Mouse (Mus musculus) stomach, postnatal 0 days (tissue): Measurements from ENCODE around the gene Yars. TPM values are rescaled to one million over a fixed set of nuclear protein-coding genes. Genes with fewer than 3 reads are reported as not detected.

Source experiments
- ATAC-seq: fragments of 200-750 bp; cut with Nextera tagmentation; 2 replicates; pipeline ENCODE4 v1.8.0; 2017; ENCODE audit not compliant: low FRiP score, low TSS enrichment
- DNase-seq: peaks from one replicate; pipeline ENCODE4 v3.0.0-alpha.2; 2016; ENCODE audit warnings: low spot score
- H3K27ac ChIP-seq: fragments of 300-500 bp; sonication (generic); replicated peaks from 2 replicates; pipeline ENCODE4 v1.5.1; 2014; ENCODE audit warnings: mild to moderate bottlenecking, control low read depth
- H3K27me3 ChIP-seq: fragments of 300-500 bp; sonication (generic); 2 replicates; pipeline ENCODE4 v1.6.1; 2014; ENCODE audit warnings: low read length; ENCODE audit not compliant: control insufficient read depth, insufficient read depth
- H3K36me3 ChIP-seq: fragments of 300-500 bp; sonication (generic); 2 replicates; pipeline ENCODE4 v1.6.1; 2014; ENCODE audit warnings: low read length, mixed read lengths; ENCODE audit not compliant: control insufficient read depth, insufficient read depth
- H3K4me1 ChIP-seq: fragments of 300-500 bp; sonication (generic); replicated peaks from 2 replicates; pipeline ENCODE4 v1.6.1; 2014; ENCODE audit warnings: antibody characterized with exemption; ENCODE audit not compliant: control insufficient read depth, insufficient read depth
- H3K4me2 ChIP-seq: fragments of 300-500 bp; sonication (generic); replicated peaks from 2 replicates; pipeline ENCODE4 v1.6.1; 2014; ENCODE audit warnings: low read depth, mild to moderate bottlenecking, control low read depth, moderate library complexity
- H3K4me3 ChIP-seq: fragments of 300-500 bp; sonication (generic); 2 replicates; pipeline ENCODE4 v1.5.1; 2014; ENCODE audit warnings: low read depth, low read length, control low read depth
- H3K9ac ChIP-seq: fragments of 300-500 bp; sonication (generic); 2 replicates; pipeline ENCODE4 v1.6.1; 2014; ENCODE audit warnings: mild to moderate bottlenecking, low read length, control low read depth, mixed read lengths
- H3K9me3 ChIP-seq: fragments of 300-500 bp; sonication (generic); 2 replicates; pipeline ENCODE4 v1.6.1; 2016; ENCODE audit warnings: low read length; ENCODE audit not compliant: control insufficient read depth
- CTCF ChIP-seq: IDR thresholded peaks from 2 replicates; pipeline ENCODE4 v1.5.1; 2016; ENCODE audit warnings: antibody characterized with exemption, low read depth, mild to moderate bottlenecking, moderate library complexity
- EP300 ChIP-seq: optimal IDR thresholded peaks from 2 replicates; pipeline ENCODE3; 2016; ENCODE audit warnings: antibody characterized with exemption
- WGBS: fragments of 180-500 bp; shearing (Covaris S2); extraction: QIAGEN DNeasy Blood & Tissue Kit; methylation state at CpG from one replicate; pipeline ENCODE4 v1.1.7; 2014; 5-methylcytosine and 5-hydroxymethylcytosine counted together
- polyA plus RNA-seq: library from polyadenylated mRNA; unstranded; fragments of >200 nt; fragmentation: Nextera tagmentation; extraction: Ambion mirVana; gene quantifications from 2 replicates; pipeline ENCODE4 v1.2.1, GENCODE M21; 2015

Gene Yars
- polyA plus RNA-seq, 1 experiment from 2014 or later = 41.3 TPM

DNA sequence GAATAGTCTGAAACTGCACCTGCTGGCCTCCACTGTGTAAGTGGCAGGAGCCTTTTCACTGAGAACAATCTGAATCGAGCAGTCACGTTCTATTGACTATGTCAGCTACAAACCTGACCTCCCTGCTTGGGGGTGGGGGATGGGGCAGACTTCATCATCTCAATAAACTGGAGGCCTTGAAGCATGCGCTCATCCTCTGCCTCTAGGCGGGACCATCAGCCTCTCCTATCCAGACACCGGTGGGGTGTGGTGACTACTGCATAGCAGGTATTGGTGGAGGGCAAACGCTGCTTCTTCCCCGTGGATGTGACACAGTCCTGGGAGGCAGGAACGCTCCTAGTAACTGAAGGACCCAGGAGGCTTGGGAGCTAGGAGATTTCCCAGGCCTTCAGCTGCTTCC is 41.4 kb downstream of the Yars start:
- H3K27me3 ChIP-seq = no peaks in the 10 kb centered on the region
- H3K4me3 ChIP-seq = no peak overlapping the region
- H3K9me3 ChIP-seq = no peaks in the 10 kb centered on the region
- WGBS = 52% methylated on average over 8 of the region's 8 CpGs
- no peaks in the 10 kb centered on the region for H3K36me3 ChIP-seq
- peak overlapping the region; percentile 92 for H3K27ac ChIP-seq
- peaks cover 18% of the 10 kb centered on the region for H3K4me1 ChIP-seq
- ATAC-seq = no peak
- H3K9ac ChIP-seq = 0 out of 2 replicates have a peak overlapping the region, but pooled peaks have one; percentile 27
- no peak for DNase-seq
- no peak overlapping the region for H3K4me2 ChIP-seq
- no peak for TF ChIP-seq CTCF
- TF ChIP-seq EP300 = no peak

GRCm38 (mm10) chr4:129231594-129232450 is 42.3 kb downstream of the Yars start:
- no peak for TF ChIP-seq EP300
- no peak for TF ChIP-seq CTCF
- no peaks in the 10 kb centered on the region for H3K36me3 ChIP-seq
- WGBS = 51% methylated on average over 12 of the region's 12 CpGs
- ATAC-seq (peak; percentile 70), DNase-seq (peak; percentile 91)
- H3K4me1 ChIP-seq = peaks cover 18% of the 10 kb centered on the region
- H3K9ac ChIP-seq = peak overlapping the region; percentile 27; the same call in 1 of the 2 replicates
- H3K27me3 ChIP-seq = no peaks in the 10 kb centered on the region
- H3K9me3 ChIP-seq = no peaks in the 10 kb centered on the region
- peak overlapping the region; percentile 34 for H3K4me2 ChIP-seq
- peak overlapping the region; percentile 92 for H3K27ac ChIP-seq
- peak overlapping the region; percentile 1; the same call in 1 of the 2 replicates for H3K4me3 ChIP-seq

DNA sequence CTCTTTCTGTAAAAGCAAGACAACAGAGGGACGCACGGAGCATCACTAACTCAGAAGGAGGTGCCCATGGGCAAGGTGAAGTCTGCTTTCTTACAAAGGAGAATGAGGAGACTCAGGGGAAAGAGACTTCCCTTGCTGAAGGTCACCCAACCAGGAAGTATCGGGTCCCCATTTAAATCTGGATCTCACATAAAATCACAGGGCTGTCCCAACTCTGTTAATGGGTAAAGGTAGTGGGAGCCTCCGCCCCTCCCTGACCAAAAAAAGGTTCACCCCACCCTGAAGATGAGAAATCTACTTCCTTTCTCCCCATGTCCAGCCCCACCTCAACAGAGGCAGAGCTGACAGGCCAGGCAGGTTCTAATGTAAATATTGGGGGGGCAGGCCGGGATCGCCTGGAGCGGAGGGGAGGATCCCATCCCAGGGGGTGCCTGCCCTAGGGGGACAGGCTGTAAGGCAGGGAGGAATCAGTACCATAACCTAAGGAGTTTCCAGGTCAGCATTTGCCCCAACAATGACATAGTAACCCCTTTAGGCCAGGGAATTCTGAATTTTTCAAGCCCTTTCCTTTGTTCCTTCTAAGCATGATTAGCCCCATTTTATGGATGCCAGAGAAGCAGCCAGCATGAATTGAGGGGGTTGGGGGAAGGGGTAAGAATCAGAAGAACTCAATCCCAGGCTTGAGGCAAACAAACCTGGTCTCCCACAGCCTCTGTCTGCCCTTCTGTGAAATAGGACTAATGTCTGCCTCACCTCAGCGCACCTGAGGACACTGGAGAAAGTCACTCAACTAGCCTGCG is 43.2 kb downstream of the Yars start:
- Histone ChIP-seq H3K9me3 (no peaks in the 10 kb centered on the region), H3K4me3 (no peak overlapping the region), H3K4me2 (peak overlapping the region; percentile 34), H3K27me3 (no peaks in the 10 kb centered on the region), H3K36me3 (no peaks in the 10 kb centered on the region), H3K4me1 (peaks cover 15% of the 10 kb centered on the region; the same call in 1 of the 2 replicates), H3K27ac (peak overlapping the region; percentile 92), H3K9ac (peak overlapping the region; percentile 23; the same call in 1 of the 2 replicates)
- TF ChIP-seq EP300 = peak; percentile 91
- TF ChIP-seq CTCF = no peak
- 63% methylated on average over 9 of the region's 9 CpGs for WGBS
- ATAC-seq = peak; percentile 31
- DNase-seq = peak; percentile 79

DNA sequence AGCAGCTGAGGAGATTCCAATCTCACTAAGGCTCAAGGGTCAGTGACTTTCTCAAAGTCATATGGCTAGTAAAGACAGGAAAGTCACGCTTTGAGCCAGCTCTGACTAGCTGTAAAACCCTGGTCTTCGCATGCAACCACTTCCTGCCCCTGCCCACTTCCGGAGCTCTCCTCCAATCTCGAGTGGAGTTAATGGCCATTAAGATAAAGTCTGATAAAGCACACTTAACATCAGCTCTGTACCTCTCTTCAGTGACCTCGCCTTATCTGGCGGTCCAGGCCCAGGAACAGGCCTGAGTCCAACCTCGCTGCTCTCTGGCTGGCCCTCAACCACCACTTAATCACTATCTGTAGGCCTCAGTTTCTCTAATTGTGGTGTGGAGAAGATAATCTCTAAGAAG is 44.9 kb downstream of the Yars start:
- 42% methylated on average over 7 of the region's 7 CpGs for WGBS
- ATAC-seq = no peak

GRCm38 (mm10) chr4:129235147-129235546 is 45.6 kb downstream of the Yars start:
- H3K36me3 ChIP-seq = no peaks in the 10 kb centered on the region
- no peak overlapping the region for H3K4me3 ChIP-seq
- H3K4me1 ChIP-seq = peaks cover 15% of the 10 kb centered on the region; the same call in 1 of the 2 replicates
- peak overlapping the region; percentile 89 for H3K27ac ChIP-seq
- no peaks in the 10 kb centered on the region for H3K27me3 ChIP-seq
- H3K9me3 ChIP-seq = no peaks in the 10 kb centered on the region
- no peak for DNase-seq
- ATAC-seq = no peak
- TF ChIP-seq CTCF = no peak
- no peak for TF ChIP-seq EP300
- H3K9ac ChIP-seq = no peak overlapping the region; the same call in 1 of the 2 replicates
- H3K4me2 ChIP-seq = no peak overlapping the region
- WGBS = 76% methylated on average over 3 of the region's 3 CpGs

More for the DNA sequence above, 44.9 kb downstream of the Yars start:
- Histone ChIP-seq H3K4me1 (peaks cover 15% of the 10 kb centered on the region; the same call in 1 of the 2 replicates), H3K9me3 (no peaks in the 10 kb centered on the region), H3K27ac (peak overlapping the region; percentile 40; the same call in 1 of the 2 replicates), H3K27me3 (no peaks in the 10 kb centered on the region), H3K4me3 (no peak overlapping the region), H3K4me2 (no peak overlapping the region), H3K9ac (no peak overlapping the region), H3K36me3 (no peaks in the 10 kb centered on the region)
- no peak for TF ChIP-seq CTCF
- TF ChIP-seq EP300 = no peak
- no peak for DNase-seq
